Mouse (Mus musculus): ENCODE measurements around the gene Gadd45gip1.

The Gadd45gip1 gene

GRCm38 (mm10) chr8:84847684-84848435 is 16.5 kb downstream of the Gadd45gip1 start:
- no peak for DNase-seq (ENCODE audit: low read depth, low spot score)

GRCm38 (mm10) chr8:84856434-84856833 is 25.1 kb downstream of the Gadd45gip1 start:
- no peak for DNase-seq (ENCODE audit: low read depth, low spot score)

GRCm38 (mm10) chr8:84856864-84857441 is 25.6 kb downstream of the Gadd45gip1 start, which contains the start of gene Farsa:
Gene Farsa, plus strand, starts transcription at chr8:84856989.
- peak; percentile 87 for DNase-seq (ENCODE audit: low read depth, low spot score)

GRCm38 (mm10) chr8:84871376-84872308 is 40.3 kb downstream of the Gadd45gip1 start, which contains the start of gene Syce2:
Gene Syce2, plus strand, starts transcription at chr8:84872111.
- DNase-seq (ENCODE audit: low read depth, low spot score) = peak; percentile 59

- DNase-seq (ENCODE audit: low read depth, low spot score) = no peak
Observed at GRCm38 (mm10) chr8:84872309-84872965, 41.1 kb downstream of the Gadd45gip1 start.

- DNase-seq (ENCODE audit: low read depth, low spot score) = no peak
Observed at GRCm38 (mm10) chr8:84873016-84873415, 41.7 kb downstream of the Gadd45gip1 start.

GRCm38 (mm10) chr8:84874339-84874738 is 43.0 kb downstream of the Gadd45gip1 start:
- DNase-seq (ENCODE audit: low read depth, low spot score) = no peak

GRCm38 (mm10) chr8:84877297-84878035 is 46.1 kb downstream of the Gadd45gip1 start:
- DNase-seq (ENCODE audit: low read depth, low spot score) = no peak

GRCm38 (mm10) chr8:84878915-84879314 is 47.6 kb downstream of the Gadd45gip1 start:
- no peak for DNase-seq (ENCODE audit: low read depth, low spot score)

GRCm38 (mm10) chr8:84884728-84885127 is 53.4 kb downstream of the Gadd45gip1 start:
- DNase-seq (ENCODE audit: low read depth, low spot score) = no peak
